In genomic region chr16:65631680-65632079, GRCm38 (mm10) we compare ENCODE assay signal across 18 mouse cellular contexts.
DNase-seq lines count a peak whose midpoint lies in the region; ATAC-seq and TF ChIP-seq lines count a peak whose summit lies in the region.
"Had no signal": no experiment of that assay in that cellular context is flagged by ENCODE, and none has a peak within 500 bp of the region (broad histone marks: within the 10 kb centered on the region; RNA-seq: fewer than 3 reads in every experiment).

No protein-coding gene starts in this region.

- H3K4me1 ChIP-seq in thymus, adult 2 months (replicated peaks; ENCODE audit: control insufficient read depth, insufficient read depth, low read length), result no peaks in the 10 kb centered on the region
- H3K4me1 ChIP-seq in hindbrain, embryonic 13.5 days (replicated peaks), result no peaks in the 10 kb centered on the region
- H3K4me1 ChIP-seq: hindbrain, embryonic 10.5 days; neural tube, embryonic 15.5 days had no signal

- DNase-seq in layer of hippocampus, adult 2 months (ENCODE audit: low spot score in 2 of 2), result no peak
- no peak for DNase-seq in layer of hippocampus, postnatal 36 days
- peak; percentile 7 for DNase-seq in thymus, postnatal 4 days
- no peak for DNase-seq in thymus, adult 2 months
- no peak for DNase-seq in brain, embryonic 14.5 days (ENCODE audit: low read depth)
- no peak for DNase-seq in spleen, postnatal 14 days (ENCODE audit: low spot score in 2 of 2)
- no peak for DNase-seq in cerebellum, adult 8-10 months
- DNase-seq: adrenal gland, postnatal 36 days; cerebellum, postnatal 36 days; gastrocnemius, adult 2 months; kidney, postnatal 25 days; right cerebral cortex, adult 18-20 months; thymus, adult 18-20 months had no signal

- H3K27ac ChIP-seq in layer of hippocampus, adult 2 months, result no peak overlapping the region
- no peak overlapping the region for H3K27ac ChIP-seq in thymus, adult 2 months (ENCODE audit: control insufficient read depth, insufficient read depth, low read length)
- no peak overlapping the region for H3K27ac ChIP-seq in hindbrain, embryonic 13.5 days
- H3K27ac ChIP-seq: gastrocnemius, adult 2 months; hindbrain, embryonic 10.5 days; neural tube, embryonic 15.5 days had no signal

- WGBS in thymus, adult 2 months, result 26% methylated on average over 5 of the region's 5 CpGs
- 50% methylated on average over 5 of the region's 5 CpGs for WGBS in hindbrain, embryonic 13.5 days

- no peak overlapping the region for H3K9ac ChIP-seq in hindbrain, embryonic 13.5 days
- H3K9ac ChIP-seq: neural tube, embryonic 15.5 days had no signal

- no peaks in the 10 kb centered on the region for H3K27me3 ChIP-seq in thymus, adult 2 months (ENCODE audit: control insufficient read depth, insufficient read depth, low read length)
- no peaks in the 10 kb centered on the region for H3K27me3 ChIP-seq in hindbrain, embryonic 13.5 days
- H3K27me3 ChIP-seq: neural tube, embryonic 15.5 days had no signal

- H3K9me3 ChIP-seq in hindbrain, embryonic 13.5 days, result no peaks in the 10 kb centered on the region
- H3K9me3 ChIP-seq: hindbrain, embryonic 10.5 days; neural tube, embryonic 15.5 days had no signal

- H3K4me3 ChIP-seq in layer of hippocampus, adult 2 months, result no peak overlapping the region
- H3K4me3 ChIP-seq in thymus, adult 2 months (ENCODE audit: control insufficient read depth, insufficient read depth, low read length), result no peak overlapping the region
- no peak overlapping the region for H3K4me3 ChIP-seq in hindbrain, embryonic 13.5 days
- H3K4me3 ChIP-seq: gastrocnemius, adult 2 months; hindbrain, embryonic 10.5 days; neural tube, embryonic 15.5 days had no signal

- TF ChIP-seq POLR2A in thymus, adult 2 months (IDR thresholded peaks at IDR 0.05; ENCODE audit: control insufficient read depth, extremely low read depth, insufficient read depth, low read length, poor library complexity), result no peak
- no peak for TF ChIP-seq POLR2A in brain, embryonic 14.5 days (IDR thresholded peaks at IDR 0.05; ENCODE audit: borderline replicate concordance, extremely low read depth, insufficient read depth, insufficient read length, poor library complexity, severe bottlenecking)

- ATAC-seq in hindbrain, embryonic 13.5 days (ENCODE audit: low FRiP score), result no peak
- ATAC-seq: CD4-positive, CD25-positive, alpha-beta regulatory T cell, adult 4 months had no signal

- TF ChIP-seq CTCF in layer of hippocampus, adult 2 months (conservative IDR thresholded peaks at IDR 0.05), result peak; percentile 39
- TF ChIP-seq CTCF in thymus, adult 2 months (IDR thresholded peaks at IDR 0.05; ENCODE audit: borderline replicate concordance, control insufficient read depth, extremely low read depth, insufficient read depth, low read length, poor library complexity), result no peak
- peak; percentile 9; the same call in 1 of the 2 replicates for TF ChIP-seq CTCF in brain, embryonic 14.5 days (IDR thresholded peaks at IDR 0.05; ENCODE audit: borderline replicate concordance, extremely low read depth, insufficient read depth, insufficient read length)

- H3K36me3 ChIP-seq in thymus, adult 2 months (ENCODE audit: control insufficient read depth, insufficient read depth, low read length), result no peaks in the 10 kb centered on the region
- H3K36me3 ChIP-seq in hindbrain, embryonic 13.5 days, result no peaks in the 10 kb centered on the region
- H3K36me3 ChIP-seq: hindbrain, embryonic 10.5 days; neural tube, embryonic 15.5 days had no signal

- no peak overlapping the region for H3K4me2 ChIP-seq in hindbrain, embryonic 13.5 days
- H3K4me2 ChIP-seq: heart, embryonic 11.5 days; neural tube, embryonic 15.5 days had no signal
